Mouse (Mus musculus): ENCODE results near the gene Wasf3.

Wasf3 gene

DNA sequence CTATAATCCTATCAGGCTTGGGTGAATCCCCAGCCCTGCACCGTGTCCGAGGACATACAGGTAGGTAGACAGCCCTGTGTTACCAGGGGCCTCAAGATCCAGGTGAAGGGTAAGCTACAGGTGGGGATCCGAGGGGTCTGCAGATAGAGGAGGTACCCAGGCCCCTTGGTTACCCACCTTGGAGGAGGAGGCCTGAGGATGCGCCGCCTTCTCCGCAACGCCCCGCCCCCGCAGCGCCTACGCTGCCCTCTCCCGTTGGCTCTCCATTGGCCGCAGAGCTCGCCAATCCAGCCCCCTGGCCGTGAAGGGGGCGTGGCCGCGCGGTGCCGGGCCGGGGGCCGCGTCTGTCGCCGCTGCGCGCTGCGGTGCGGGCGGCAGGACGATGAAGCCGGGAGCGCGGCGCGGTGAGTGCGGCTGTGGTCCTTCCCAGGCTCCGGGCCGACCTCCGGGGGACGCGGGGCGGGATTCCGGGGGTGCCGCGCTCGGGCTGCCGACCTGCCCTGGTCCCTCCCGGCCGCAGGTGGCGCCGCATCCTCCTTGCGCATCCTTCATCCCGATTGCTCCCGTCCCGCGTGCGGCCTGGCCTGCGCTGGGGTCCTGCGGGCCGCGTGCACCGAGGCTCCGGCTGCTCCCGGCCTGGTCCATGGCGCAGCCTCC, at the start of gene Wasf3:
Wasf3 (plus strand) TSS at position 51 of the 657 bp plus-strand sequence.
- DNase-seq (ENCODE audit: inconsistent age in 2 of 2, low spot score in 1 of 2) = peak; percentile 90 to 94

DNA sequence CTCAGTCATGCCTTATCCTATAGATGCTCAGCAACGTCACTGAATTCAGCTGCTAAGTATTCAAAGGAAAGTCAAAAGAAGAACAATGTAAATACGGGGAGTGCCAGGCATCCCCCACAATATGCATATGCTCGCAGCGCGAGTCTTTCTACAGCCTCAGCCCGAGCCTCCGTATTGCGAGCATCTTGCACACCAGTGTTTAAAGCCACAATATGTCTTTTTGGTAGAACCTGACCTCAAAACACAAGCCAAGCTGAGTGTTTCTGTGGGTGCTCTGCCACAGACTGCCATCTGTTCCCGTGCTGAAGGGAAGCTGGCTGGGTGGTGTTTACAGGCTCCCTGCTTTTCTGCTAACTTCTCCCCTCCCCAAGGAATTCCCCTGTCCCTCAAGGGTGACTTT, 46.7 kb upstream of the Wasf3 start:
- DNase-seq (ENCODE audit: inconsistent age in 2 of 2, low spot score in 1 of 2) = no peak

DNA sequence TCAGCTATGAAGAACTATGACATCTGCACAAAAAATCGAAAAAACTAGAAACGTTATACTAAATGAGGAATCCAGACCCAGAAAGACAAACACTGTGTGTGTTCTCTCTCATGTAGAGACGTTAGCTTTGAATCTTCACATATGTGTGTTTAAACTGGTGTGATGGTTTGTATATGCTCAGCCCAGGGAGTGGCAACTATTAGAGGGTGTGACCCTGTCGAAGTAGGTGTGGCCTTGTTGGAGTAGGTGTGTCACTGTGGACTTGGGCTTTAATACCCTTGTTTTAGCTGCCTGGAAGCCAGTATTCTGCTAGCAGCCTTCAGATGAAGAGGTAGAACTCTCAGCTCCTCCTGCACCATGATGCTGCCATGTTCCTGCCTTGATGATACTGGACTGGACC, 44.7 kb upstream of the Wasf3 start:
- DNase-seq (ENCODE audit: inconsistent age in 2 of 2, low spot score in 1 of 2) = no peak

DNA sequence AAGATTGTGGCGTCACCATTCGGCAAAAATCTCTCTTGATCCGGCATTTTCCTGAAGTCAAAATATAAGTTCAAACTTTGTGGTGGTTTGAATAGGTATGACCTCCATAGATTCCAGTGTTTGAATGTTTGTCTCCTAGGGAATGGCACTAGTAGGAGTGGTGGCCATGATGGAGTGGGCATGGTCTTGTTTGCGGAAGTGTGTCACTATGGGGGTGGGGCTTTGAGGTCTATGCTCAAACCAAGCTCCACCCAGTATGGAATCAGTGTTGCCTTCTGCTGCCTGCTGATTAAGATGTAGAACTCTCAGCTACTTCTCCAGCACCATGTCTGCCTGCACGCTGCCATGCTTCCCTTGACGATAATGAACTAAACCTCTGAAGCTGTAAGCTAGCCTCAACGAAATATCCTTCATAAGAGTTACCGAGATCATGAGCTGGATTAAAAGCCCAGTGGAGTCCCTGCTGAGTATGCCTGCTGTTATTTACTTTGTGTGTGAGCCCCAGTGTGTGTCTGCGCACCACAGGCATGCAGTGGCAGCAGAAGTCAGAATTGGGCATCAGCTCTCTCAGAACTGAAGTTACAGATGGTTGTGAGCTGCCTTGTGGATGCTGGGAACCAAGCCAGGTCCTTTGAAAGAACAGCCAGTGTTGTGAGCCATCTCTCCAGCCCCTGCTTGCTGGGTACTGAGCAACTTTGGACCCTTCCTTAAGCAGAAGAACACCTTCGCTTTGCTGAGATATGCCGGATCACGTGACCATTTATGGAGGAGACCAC, 39.7 kb upstream of the Wasf3 start:
- DNase-seq (ENCODE audit: inconsistent age in 2 of 2, low spot score in 1 of 2) = no peak

DNA sequence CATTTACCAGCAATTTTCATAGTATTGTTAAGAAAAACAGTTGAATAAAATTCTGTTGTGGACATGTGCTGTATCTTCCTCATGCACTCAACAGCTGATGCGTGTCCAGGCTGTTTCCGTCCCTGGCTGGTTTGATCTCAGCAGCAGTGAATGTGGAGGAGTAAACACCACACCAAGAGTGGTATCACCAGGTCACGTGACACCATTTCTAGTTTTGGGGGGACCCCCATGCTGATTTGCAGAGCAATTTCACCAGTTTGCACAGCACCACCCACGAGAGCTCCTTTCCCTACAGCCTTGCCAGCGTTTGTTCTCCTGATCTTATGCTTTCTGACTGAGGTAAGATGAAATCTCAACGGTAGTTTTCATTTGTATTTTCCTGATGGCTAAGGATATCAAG, 37.7 kb upstream of the Wasf3 start:
- DNase-seq (ENCODE audit: inconsistent age in 2 of 2, low spot score in 1 of 2) = no peak

DNA sequence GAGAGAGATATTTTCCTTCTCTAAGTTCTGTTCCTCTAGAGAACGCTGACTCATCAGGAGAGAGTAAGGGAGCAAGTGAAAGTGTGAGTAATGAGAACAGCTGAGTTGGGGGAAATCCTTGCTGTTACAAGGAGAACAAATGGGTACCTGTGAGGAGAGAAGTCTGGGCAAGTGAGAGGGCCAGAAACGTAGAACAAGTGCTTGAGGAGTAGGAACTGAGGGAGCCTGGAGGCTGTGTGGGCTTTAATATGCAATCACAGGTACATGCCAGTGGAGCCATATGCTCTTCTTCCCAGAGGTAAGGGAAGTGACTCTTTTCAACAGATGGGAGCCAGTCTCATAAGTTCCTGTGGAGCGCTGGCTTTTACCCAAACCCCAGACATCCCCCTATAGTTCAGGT, 35.6 kb upstream of the Wasf3 start:
- DNase-seq (ENCODE audit: inconsistent age in 2 of 2, low spot score in 1 of 2) = peak in 1 of 2 experiments; percentile 39

DNA sequence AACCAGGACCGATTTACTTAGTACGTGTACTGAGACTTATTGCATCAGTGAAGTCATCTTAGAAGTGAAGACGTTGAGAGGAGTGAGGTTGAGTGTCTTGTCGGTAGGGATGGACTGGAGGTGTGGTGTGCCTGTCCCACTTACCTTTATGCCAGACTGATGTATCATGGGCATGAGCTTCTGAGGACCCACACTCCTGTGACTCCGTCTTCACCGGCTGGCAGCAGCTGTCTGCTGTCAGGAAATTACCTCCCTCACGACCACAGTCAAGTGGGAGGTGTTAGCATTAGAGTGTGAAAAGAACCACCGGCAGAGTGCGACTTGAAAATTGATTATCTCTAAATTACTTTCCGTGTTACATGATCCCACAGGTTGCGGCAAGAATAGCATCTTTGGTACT, 34.0 kb upstream of the Wasf3 start:
- no peak for DNase-seq (ENCODE audit: inconsistent age in 2 of 2, low spot score in 1 of 2)

DNA sequence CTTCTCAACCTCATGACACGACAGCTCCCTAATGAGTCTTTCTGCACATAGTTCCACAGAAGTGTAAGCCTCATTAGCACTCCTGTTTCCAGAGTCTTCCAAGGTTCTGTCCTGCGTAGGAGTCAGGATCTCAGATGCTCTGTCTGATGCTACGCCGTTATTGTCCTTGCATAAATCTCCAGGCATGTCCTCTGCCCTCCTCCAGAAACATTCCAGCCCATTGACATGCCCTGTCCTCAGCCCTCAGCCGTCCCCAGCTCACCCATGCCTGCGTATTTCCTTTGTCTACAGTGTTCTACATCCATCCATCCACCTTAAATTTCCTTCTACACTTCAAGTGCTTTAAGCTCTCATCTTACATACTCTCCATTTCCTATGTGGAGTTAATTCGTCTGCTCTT, 32.8 kb upstream of the Wasf3 start:
- DNase-seq (ENCODE audit: inconsistent age in 2 of 2, low spot score in 1 of 2) = peak; percentile 54 to 79

DNA sequence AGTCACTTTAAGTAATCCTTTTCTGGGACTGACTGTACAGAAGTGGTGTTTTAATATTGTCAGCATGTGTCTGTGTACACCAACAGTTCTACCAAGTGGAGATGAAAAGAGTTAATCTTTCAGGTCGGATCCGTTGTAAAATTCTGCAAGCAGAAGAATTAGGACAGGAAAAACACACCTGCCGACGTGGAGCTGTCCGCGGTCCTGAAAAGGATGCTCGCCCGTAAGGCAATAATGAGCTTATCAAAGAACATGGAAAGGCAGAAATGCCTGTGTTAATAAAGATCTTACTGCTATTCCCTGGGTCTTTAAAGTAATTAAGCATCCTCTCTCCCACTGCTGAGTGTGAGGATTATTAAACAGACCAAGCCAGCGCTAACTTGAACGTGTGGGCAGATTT, 24.4 kb upstream of the Wasf3 start:
- peak in 1 of 2 experiments; percentile 70 for DNase-seq (ENCODE audit: inconsistent age in 2 of 2, low spot score in 1 of 2)

DNA sequence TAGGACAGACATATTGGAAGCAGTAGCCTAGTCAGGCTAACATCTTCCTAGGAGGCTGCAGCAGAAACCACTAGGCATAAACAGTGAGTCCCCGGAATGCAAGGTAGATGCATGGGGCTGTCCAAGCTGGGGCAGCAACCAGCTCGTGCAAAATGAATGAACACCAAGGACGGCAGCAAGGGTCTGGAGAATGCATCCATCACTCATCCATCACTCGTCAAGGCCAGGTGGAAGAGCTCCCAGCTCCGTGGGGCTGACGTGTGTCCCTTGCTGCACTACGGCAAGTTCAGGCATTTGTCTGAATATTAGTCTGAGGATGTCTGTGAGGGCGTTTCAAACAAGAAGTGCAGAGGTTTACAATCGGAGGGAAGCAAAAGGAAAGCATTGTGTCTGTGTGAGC, 22.1 kb upstream of the Wasf3 start:
- peak; percentile 42 to 68 for DNase-seq (ENCODE audit: inconsistent age in 2 of 2, low spot score in 1 of 2)

DNA sequence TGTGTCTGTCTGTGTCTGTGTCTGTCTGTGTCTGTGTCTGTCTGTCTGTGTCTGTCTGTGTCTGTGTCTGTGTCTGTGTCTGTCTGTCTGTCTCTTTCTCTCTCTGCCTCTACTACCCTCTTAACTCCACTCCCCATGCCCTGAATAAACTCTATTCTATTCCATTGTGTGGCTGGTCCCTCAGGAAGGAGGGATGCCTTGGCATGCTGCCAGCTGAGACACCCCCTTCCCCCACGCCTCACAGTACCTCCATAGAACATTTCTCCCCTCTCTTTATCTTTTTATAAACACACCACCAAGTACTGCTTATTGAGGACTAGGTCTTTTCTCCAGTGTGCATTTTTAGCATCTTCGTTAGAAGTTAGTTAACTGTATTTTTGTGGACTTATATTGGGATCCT, 16.4 kb upstream of the Wasf3 start:
- DNase-seq (ENCODE audit: inconsistent age in 2 of 2, low spot score in 1 of 2) = no peak

DNA sequence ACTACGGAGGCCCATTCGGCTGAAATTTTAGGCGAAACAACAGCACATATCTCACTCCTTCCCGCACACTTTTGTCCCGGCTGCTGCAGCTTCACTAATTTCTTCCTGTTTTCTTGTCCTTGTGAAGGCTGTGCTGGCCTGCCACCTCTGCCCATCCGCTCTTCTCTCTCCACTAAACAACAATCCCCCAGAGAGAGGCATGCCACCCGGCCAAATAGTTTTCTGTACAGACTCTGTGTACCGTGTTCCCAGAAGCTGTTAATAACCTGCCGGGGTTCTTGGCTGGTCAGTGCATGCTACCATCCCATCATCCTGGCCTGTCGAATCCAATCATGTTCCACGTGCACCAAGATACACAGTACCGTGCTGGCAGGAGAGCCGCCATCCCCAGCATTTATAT, 15.8 kb upstream of the Wasf3 start:
- no peak for DNase-seq (ENCODE audit: inconsistent age in 2 of 2, low spot score in 1 of 2)

DNA sequence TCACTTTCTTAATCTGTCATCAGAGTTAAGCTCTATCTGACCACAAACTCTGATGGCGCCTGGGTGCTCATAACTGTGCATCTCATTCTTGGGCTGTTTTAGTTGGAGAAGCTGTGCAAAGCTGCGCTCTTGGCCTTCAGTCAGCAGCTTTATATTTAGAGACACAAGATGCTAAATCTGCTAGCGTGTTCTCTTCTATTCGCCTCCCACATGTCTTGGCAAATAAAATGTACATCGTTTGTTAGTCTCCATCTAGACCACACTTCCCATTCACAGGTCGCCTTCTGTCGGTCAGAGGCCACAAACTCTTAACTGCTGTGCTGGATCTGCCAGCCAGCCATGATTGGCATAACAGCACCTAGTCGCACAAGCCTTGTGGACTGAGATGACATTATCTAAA, 14.0 kb upstream of the Wasf3 start:
- no peak for DNase-seq (ENCODE audit: inconsistent age in 2 of 2, low spot score in 1 of 2)

DNA sequence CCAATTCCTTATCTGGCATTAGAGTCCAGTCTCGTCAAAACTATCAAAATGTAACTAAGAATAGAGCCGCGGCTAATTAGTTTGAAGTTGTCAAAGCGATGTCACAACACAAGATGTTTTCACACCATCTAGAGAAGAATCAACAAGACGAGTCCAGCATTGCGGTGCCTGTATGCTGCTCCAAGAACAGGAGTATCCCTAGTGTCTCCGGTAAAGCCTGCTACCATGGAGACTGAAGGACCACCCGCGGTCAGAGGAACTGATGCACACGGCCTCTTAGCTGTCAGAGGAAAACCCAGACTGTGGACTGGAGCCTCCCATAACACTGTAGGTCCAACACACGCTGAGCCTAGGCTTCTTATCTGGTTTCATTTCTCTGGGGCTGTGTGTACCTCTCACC, 11.5 kb upstream of the Wasf3 start:
- no peak for DNase-seq (ENCODE audit: inconsistent age in 2 of 2, low spot score in 1 of 2)

DNA sequence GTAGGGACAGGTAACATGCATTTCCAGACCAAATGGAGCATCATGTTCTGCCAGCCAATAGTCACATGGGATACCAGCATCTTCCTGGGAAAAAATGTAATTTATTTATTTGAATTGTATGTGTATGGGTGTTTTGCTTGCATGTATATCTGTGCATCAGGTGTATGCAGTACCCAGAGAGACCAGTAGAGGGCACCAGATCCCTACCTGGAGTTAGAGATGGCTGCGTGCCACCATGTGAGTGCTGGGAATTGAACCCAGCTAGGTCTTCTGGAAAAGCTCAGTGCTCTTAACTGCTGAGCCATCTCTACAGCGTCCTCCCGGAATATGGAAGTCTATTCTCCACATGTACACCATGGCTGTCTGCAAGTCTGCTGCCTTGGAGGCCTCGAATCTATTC, 8.2 kb upstream of the Wasf3 start:
- DNase-seq (ENCODE audit: inconsistent age in 2 of 2, low spot score in 1 of 2) = peak in 1 of 2 experiments; percentile 66

DNA sequence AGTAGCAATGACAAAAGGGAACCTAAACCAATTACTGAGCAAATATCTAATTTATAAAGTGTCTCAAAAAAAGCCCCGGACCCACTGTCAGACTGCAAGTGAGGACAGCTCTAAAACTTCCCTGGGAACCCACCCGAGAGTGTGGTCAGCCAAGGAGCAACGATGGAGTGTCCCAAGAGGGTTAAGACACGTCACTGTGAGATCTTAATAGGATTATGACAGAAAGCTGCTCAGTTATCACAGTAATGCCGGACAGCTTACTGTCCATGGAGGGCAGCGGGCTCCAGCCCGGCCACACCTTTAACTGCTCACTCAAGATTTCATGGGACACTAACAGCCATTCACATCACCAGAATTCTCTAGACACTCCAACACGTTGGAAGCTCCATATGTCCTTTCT, 4.7 kb upstream of the Wasf3 start:
- DNase-seq (ENCODE audit: inconsistent age in 2 of 2, low spot score in 1 of 2) = no peak

DNA sequence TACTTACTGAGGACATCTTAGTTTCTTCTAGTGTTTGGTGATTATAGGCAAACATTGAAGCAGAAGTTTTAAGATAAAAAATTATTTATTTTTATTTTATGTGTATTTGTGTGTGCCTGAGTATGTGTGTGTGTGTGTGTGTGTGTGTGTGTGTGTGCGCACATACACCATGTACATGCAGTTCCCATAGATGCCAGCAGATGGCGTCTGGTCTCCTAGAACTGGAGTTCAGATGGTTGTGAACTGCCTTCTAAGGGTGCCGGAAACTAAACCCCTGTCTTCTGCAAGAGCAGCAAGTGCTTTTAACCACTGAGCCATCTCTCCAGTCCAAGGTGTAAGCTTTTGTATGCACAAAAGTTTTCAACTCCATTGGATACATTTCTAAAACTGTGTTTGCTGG, 2.5 kb upstream of the Wasf3 start:
- peak in 1 of 2 experiments; percentile 20 for DNase-seq (ENCODE audit: inconsistent age in 2 of 2, low spot score in 1 of 2)

DNA sequence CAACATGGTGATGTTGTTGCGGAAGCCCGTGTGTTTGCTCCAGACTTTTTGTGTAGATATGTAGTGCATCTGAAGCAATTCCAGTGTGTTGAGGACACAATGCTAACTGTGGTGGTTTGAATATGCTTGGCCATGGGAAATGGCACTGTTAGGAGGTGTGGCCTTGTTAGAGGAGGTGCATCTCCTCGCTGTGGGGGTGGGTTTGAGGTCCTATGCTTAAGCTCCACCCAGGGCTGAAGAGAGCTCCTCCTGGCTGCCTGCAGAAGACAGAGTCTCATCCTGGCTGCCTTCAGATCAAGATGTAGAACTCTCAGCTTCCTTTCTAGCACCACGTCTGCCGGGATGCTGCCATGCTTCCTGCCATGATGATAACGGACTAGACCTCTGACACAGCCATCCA, 1.4 kb upstream of the Wasf3 start:
- peak in 1 of 2 experiments; percentile 17 for DNase-seq (ENCODE audit: inconsistent age in 2 of 2, low spot score in 1 of 2)

DNA sequence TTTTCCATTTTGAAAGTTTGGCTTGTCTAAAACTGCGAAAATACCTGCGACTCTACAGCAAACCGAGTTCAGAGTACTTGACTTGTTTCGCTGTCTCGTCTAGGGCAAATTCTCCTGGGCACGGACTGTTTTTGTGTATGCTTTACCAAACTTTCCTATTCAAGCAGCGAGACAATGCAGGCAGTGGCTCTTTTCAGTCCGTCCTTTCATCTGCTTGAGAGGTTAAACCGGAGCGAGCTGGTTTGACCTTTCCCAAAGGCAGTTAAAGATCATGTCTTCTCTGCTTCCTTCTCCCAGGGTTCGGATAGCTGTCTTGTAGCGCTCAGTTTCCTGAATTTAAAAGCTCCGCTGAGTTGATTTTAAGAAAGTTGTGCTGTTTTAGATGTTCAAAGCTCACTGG, 1.2 kb downstream of the Wasf3 start:
- peak in 1 of 2 experiments; percentile 71 for DNase-seq (ENCODE audit: inconsistent age in 2 of 2, low spot score in 1 of 2)

DNA sequence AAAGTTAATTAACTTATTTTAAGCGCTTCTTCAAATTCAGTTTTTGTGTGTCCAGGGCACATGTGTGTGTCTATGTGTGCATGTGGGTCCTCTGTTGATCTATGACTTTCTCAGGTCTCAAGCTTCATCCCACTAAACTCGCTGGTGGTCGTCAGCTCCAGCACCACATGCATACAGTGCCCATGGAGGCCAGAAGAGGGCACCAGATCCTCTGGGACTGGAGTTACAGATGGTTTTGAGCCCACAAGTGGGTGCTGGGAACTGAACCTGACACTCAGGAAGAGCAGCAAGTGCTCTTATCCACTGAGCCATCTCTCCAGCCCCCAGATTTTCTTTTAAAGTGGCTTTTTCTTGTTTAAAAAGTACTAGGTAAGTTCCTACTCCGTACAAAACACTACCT, 2.1 kb downstream of the Wasf3 start:
- DNase-seq (ENCODE audit: inconsistent age in 2 of 2, low spot score in 1 of 2) = peak in 1 of 2 experiments; percentile 18

DNA sequence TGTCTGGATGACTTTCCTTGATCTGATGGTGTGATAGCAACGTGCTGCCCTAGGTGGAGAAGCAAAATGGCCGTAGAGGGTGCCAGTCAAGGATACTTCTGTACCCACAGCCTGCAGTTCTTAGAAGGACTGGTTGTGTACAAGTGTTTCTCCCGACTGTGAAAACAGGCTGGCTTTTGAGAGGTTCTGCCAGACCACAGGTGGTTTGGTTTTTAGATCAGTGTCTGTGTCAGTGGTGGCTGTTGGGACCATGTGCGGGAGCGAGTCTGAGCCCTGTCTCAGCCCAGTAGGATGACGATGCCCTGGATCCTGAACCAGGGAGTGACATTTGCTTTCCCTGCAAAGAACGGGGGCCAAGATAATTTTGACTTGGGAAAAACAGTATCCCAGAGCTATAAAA, 9.8 kb downstream of the Wasf3 start:
- DNase-seq (ENCODE audit: inconsistent age in 2 of 2, low spot score in 1 of 2) = no peak

DNA sequence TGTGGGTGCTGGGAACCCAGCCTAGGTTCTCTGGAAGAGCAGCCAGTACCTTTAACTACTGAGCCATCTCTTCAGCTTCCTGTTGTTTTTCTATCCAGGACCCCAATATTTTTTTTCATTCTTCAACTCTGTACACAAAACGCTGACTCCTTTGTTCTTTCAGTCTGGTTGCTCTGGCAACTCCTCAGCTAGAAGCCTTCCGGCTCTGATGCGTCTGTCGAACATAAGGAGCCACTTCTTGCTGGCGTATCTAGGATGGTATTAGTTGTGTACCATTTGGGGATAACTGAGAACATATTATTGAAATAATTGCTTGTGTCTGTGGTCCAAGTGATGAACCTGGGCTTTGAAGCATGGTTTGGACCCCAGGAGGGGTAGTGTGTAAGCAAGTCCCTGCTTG, 12.5 kb downstream of the Wasf3 start:
- no peak for DNase-seq (ENCODE audit: inconsistent age in 2 of 2, low spot score in 1 of 2)
